Mouse (Mus musculus) C2C12 (cell line): ENCODE results near the gene Nprl3. TPM values are rescaled to one million over a fixed set of nuclear protein-coding genes. Genes with fewer than 3 reads are reported as not detected.

Source experiments
- H3K27me3 ChIP-seq: one replicate; pipeline ENCODE4 v1.6.1; 2011; ENCODE audit not compliant: control insufficient read depth, insufficient read depth, insufficient read length
- H3K36me3 ChIP-seq: one replicate; pipeline ENCODE4 v1.6.1; 2011; ENCODE audit not compliant: control insufficient read depth, insufficient read depth
- H3K4me3 ChIP-seq: one replicate; pipeline ENCODE4 v1.5.1; 2011; ENCODE audit warnings: mild to moderate bottlenecking, control low read depth; ENCODE audit not compliant: poor library complexity, insufficient read depth, severe bottlenecking
- H3K79me2 ChIP-seq: one replicate; pipeline ENCODE4 v1.6.1; 2011; ENCODE audit not compliant: control insufficient read depth, insufficient read depth
- H3K79me3 ChIP-seq: one replicate; pipeline ENCODE4 v1.6.1; 2011; ENCODE audit warnings: low read depth, control low read depth
- H3ac ChIP-seq: one replicate; pipeline ENCODE3; 2011; ENCODE audit warnings: low read depth; ENCODE audit not compliant: control insufficient read depth, insufficient read length
- CEBPB ChIP-seq: IDR thresholded peaks from one replicate; pipeline ENCODE4 v1.6.1; 2011; ENCODE audit warnings: low read depth, mild to moderate bottlenecking, control low read depth, moderate library complexity
- CTCF ChIP-seq: IDR thresholded peaks from one replicate; pipeline ENCODE4 v1.5.1; 2011; ENCODE audit not compliant: control insufficient read depth, insufficient read depth, insufficient read length
- FOSL1 ChIP-seq: IDR thresholded peaks from one replicate; pipeline ENCODE4 v1.8.0; 2011; ENCODE audit warnings: mild to moderate bottlenecking, low read length; ENCODE audit not compliant: poor library complexity, insufficient read depth, severe bottlenecking
- MAX ChIP-seq: IDR thresholded peaks from one replicate; pipeline ENCODE4 v1.6.1; 2011; ENCODE audit warnings: mild to moderate bottlenecking, control low read depth
- MYOD1 ChIP-seq: IDR thresholded peaks from one replicate; pipeline ENCODE4 v1.6.1; 2011; ENCODE audit warnings: low read depth; ENCODE audit not compliant: control insufficient read depth, insufficient read length
- MYOG ChIP-seq: IDR thresholded peaks from one replicate; pipeline ENCODE4 v1.6.1; 2011; ENCODE audit not compliant: control insufficient read depth, insufficient read length; ENCODE audit errors: extremely low read depth
- USF1 ChIP-seq: IDR thresholded peaks from one replicate; pipeline ENCODE4 v1.6.1; 2011; ENCODE audit warnings: low read depth, mild to moderate bottlenecking, control low read depth, moderate library complexity
- polyA plus RNA-seq: library from polyadenylated mRNA; unstranded; fragments of >200 nt; fragmentation: generic; extraction: Trizol; gene quantifications from one replicate; pipeline ENCODE4 v1.2.1, GENCODE M21; 2012; ENCODE audit warnings: missing spikeins

Gene Nprl3
- polyA plus RNA-seq, 1 experiment = 34.0 TPM

DNA sequence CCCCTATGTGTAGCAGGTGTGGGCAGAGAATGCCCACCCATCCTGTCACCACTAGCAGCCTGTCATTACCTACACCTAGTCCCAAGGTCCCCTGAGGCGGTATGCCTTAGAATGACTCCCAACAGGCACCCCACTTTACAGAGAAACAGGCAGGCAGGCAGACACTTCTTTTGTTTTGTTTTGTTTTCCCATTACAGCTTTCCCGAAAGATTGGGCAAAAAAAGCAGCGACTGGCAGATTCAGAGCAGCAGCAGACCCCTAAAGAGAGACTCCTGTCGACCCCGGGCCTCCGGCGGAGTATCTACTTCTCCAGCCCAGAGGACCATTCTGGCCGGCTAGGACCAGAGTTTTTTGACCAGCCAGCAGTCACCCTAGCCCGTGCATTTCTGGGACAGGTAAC, 40.0 kb downstream of the Nprl3 start:
- no peaks in the 10 kb centered on the region for H3K27me3 ChIP-seq
- no peak for TF ChIP-seq USF1
- no peak for TF ChIP-seq MYOG
- TF ChIP-seq CTCF = no peak
- no peak for TF ChIP-seq MYOD1
- no peak for TF ChIP-seq FOSL1
- no peak for TF ChIP-seq MAX
- no peak for TF ChIP-seq CEBPB
- H3K4me3 ChIP-seq = no peak overlapping the region
- peaks cover 34% of the 10 kb centered on the region for H3K36me3 ChIP-seq
- H3ac ChIP-seq = no peak overlapping the region
- no peaks in the 10 kb centered on the region for H3K79me3 ChIP-seq
- peaks cover 13% of the 10 kb centered on the region for H3K79me2 ChIP-seq

- Histone ChIP-seq H3K79me2 (peaks cover 13% of the 10 kb centered on the region), H3K4me3 (peak overlapping the region; percentile 50), H3ac (peak overlapping the region; percentile 99), H3K36me3 (peaks cover 29% of the 10 kb centered on the region), H3K79me3 (no peaks in the 10 kb centered on the region), H3K27me3 (no peaks in the 10 kb centered on the region)
- TF ChIP-seq FOSL1 = no peak
- no peak for TF ChIP-seq MAX
- no peak for TF ChIP-seq CEBPB
- no peak for TF ChIP-seq USF1
- no peak for TF ChIP-seq MYOD1
- no peak for TF ChIP-seq MYOG
- no peak for TF ChIP-seq CTCF
Measured at GRCm38 (mm10) chr11:32227041-32227440, 40.5 kb downstream of the Nprl3 start.

DNA sequence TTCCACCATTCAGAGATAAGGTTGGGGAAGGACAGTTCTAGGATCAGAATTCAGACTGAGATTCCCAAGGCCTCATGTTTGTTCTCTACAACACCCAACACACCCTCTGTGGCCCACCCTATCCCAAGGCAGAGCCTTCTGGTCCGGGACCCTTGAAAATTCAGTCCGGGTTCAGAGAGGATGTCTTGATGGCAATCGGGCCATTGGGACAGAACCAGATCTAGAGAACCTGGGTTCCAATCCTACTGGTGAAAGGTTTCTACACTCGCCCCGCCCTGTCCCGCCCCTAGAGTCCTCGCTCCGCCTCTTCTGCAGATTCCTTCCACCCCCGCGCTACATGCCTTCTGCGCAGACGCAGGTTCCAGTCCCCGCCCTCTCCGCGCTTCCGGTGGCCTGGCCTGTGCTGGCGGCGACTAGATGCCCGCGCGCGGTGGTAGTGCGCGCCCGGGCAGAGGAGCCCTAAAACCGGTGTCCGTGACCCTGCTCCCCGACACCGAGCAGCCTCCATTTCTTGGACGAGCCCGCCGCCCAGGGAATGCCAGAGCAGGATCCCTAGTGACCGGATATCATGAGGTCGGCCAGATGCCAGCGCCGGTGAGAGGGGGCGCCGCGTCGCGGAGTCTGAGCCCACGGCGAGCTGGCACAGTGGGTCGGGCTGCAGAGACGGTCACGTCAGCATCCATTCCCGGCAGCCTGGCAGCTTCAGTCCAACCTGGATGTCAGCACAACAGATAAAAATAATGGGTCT, 41.2 kb downstream of the Nprl3 start, which contains the start of gene Mpg:
TSS of gene Mpg (plus strand) at position 382 of the 748 bp plus-strand sequence.
- peak; percentile 21 for TF ChIP-seq MAX
- no peak for TF ChIP-seq USF1
- Histone ChIP-seq H3K79me3 (no peaks in the 10 kb centered on the region), H3K36me3 (peaks cover 21% of the 10 kb centered on the region)

DNA sequence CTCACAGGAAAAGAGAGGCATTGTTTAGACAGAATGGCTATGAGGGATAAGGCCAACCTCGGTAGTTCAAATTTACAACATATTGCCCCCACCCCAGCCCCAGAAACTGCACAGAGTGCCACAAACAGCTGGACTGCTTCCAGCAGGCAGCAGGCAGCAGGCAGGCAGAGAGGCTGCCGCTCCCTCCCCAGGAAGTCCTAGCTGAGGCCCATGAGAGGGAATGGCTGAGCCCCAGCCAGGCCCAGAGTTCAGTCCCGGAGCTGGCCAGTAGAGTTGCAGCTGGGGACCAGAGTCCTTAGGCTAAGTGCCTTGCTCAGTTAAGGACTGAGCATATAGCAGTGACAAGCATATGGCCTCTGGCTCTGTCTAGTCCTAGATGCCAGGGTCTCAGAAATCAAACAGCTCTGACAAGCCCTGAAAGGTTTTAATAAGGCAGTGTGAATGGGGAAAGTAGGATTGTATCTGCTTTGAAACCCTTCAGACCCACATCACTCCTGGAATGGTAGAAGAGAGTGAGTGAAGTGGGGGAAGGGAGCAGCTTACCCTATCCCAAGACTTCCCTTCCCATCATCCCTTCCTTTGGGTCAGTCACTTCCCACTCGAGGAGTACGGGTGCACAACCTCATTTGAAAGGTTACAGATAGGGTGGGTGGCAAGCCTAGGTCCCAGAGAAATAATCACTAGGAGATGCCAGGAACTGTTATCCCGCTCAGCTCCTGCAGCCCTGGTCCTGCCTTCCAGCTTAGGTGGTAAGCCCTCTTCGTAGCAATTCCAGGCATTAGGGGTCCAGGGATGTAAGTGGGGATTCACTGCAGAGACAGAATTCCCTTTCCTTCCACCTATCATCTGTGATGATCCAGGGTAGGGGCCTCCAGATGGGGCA, 42.0 kb downstream of the Nprl3 start:
- H3K79me3 ChIP-seq = peaks cover 6% of the 10 kb centered on the region
- H3ac ChIP-seq = no peak overlapping the region
- H3K27me3 ChIP-seq = no peaks in the 10 kb centered on the region
- no peak overlapping the region for H3K4me3 ChIP-seq
- H3K79me2 ChIP-seq = peaks cover 29% of the 10 kb centered on the region
- TF ChIP-seq USF1 (no peak), FOSL1 (no peak), MYOD1 (no peak), MAX (no peak), CTCF (no peak), MYOG (no peak), CEBPB (no peak)
- H3K36me3 ChIP-seq = peaks cover 13% of the 10 kb centered on the region

More for the DNA sequence above, 41.2 kb downstream of the Nprl3 start, which contains the start of gene Mpg:
- Histone ChIP-seq H3K79me2 (peaks cover 21% of the 10 kb centered on the region), H3K27me3 (no peaks in the 10 kb centered on the region), H3ac (peak within 1 kb of the TSS; percentile 99), H3K4me3 (peak within 1 kb of the TSS; percentile 50)

DNA sequence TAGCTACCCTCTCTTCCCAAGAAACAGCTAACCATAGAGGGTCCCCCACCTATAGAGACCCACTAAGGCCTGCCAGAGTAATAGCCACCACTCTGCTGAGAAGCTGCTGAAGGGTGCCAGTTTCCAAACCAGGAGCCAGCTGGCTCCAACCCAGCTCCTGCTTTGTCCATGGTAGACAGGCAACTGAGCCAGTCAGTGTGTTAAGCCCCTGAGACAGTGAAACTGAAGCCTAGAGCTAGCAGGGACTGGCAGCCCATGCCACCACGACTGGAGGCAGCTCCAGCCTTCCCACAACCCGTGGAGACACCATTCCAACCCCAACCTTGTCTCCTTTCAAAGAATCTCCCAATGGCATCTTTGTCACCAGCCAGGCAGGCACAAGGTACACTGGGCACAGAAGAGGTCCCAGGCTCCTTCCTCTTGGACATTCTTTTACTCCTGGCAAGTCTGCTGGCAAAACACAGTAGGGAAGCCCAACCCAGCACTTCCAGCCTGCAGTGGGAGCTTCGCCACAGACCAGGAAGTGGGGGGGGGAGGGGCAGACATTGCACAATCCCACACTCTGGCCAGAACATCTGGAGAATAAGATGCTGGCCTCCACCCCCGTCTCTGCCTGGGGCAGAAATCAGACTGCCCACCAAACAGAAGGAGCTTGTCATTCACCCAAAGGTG, 42.9 kb downstream of the Nprl3 start:
- Histone ChIP-seq H3K79me2 (peaks cover 37% of the 10 kb centered on the region), H3K4me3 (no peak overlapping the region)
- TF ChIP-seq MYOD1 (peak; percentile 14), CEBPB (peak; percentile 100), USF1 (no peak), CTCF (no peak), MAX (no peak), MYOG (no peak), FOSL1 (no peak)

More for the DNA sequence above, 42.9 kb downstream of the Nprl3 start:
- Histone ChIP-seq H3K36me3 (peaks cover 8% of the 10 kb centered on the region), H3ac (no peak overlapping the region), H3K27me3 (no peaks in the 10 kb centered on the region), H3K79me3 (peaks cover 15% of the 10 kb centered on the region)
